Mouse (Mus musculus): Measurements from ENCODE around the gene Exosc10.

GRCm38 (mm10) chr4:148530351-148530750 lies 27.9 kb upstream of the Exosc10 start:
- no peak for TF ChIP-seq EP300 (optimal IDR thresholded peaks at IDR 0.05)
- TF ChIP-seq CTCF (IDR thresholded peaks at IDR 0.05; ENCODE audit: low read depth) = no peak
